Mouse (Mus musculus): ENCODE measurements around the gene Zfp503.
A peak's percentile ranks its signal among the peaks of the same experiment; 100 is the strongest.

Zfp503 gene

DNA sequence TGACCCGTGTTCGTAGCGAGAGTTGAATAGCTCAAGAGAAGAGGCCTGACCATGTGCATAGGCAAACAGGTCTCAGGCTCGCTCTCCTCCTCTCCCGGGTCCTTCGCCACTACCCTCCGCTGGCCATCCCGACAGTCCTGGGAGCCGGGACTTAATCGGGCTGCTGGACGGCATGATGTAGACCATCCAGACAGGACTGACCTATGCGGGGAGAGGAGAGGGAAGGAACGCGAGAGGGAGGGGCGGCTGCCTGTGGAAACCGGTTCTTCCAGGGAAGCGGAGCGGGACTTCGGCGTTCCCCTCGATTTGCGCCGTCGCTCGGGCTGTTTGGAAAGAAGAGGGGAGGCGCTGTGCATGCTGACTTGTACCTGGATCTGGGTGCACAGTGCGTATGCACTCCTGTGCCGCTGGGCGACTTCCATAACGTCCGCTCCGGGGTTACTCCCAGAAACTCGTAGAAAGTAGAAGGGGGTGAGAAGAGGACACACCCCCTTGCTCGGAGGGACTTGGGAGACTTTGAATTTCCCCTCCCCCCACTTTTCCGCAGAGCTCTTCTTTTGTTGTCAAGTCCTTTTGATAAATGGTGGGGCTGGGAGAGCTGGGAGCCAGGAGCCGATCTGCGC lies at the start of gene Zfp503:
Gene Zfp503 (minus strand): TSS at position 311 of the 623 bp plus-strand sequence.
- DNase-seq: peak; percentile 96

DNA sequence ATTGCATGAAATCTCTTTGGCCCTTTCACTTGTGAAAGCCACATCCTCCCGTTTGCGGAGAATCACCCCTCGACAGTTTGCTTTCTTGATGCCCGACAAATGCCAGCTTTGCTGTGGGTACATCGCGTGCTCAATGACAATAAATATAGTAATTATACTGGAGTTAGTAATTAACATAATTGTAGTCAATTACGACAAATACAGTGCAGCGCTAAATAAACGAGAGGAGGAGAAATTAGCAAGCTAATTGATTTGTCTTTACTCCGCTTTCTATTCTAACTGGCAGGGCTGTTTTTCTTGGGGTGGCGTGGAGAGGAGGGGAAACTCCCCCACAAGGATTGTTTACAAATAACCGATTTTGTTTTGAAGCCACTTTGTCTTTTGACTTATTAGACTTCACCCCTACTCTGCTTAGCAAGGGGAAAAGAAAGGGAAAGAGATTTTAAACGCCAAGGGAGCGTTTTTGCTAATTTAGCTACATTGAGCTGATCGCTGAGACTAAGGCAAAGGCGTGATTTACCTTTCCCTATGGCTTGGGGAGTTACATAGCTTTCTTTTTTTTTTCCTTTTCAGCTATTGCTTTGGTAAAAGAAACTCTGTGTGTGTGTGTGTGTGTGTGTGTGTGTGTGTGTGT lies 48.2 kb upstream of the Zfp503 start:
- DNase-seq: no peak

DNA sequence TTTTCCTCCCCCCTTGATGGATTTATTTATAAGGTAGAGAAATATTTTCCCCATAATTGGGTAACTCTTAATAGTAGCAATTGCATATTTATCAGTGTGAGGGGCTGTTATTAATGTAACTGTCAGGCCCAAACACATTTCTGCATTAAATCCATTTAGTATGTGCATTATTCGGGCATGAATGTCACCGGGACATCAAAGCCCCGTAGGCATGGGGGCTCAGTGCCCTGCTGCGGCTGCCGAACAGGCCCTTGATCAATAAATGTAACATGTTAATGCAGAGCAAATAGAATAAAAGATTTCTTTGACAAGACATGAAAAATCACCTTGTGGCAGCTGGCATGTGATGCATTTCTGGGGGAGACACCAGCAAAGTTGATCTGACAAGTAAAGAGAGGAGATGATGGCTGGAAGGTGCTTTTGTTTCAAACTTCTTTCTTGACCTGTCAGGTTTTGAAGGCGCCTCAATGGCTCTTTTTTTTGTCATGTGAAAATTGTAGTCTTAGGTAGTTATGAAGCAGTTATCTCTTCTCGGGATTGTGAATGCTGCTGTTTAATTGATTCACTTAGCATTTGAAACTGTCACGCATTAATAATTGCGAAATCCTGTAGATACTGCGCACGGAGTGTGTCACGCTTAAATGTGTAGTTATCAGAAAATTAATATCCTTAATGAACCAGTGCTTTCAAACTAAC lies 47.5 kb upstream of the Zfp503 start:
- no peak for DNase-seq

DNA sequence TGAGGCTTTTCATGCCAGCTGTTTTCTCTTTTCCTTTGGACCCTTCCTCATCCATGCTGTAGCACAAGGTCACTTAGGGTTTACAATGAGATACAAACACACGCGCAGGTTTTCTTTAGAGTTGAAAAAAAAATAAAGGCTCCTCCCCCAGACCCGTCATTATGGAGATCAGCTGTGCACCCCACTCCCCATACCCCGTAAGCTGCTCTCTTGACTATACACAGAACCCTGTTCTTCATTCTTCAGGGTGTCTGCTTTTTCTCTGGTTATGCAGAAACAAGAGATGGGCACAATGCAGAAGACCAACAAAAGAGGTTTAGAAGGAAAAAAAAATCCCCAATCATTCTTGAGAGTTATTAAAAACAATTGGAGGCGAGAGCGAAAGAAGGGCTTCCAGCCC lies 46.9 kb upstream of the Zfp503 start:
- DNase-seq: no peak

DNA sequence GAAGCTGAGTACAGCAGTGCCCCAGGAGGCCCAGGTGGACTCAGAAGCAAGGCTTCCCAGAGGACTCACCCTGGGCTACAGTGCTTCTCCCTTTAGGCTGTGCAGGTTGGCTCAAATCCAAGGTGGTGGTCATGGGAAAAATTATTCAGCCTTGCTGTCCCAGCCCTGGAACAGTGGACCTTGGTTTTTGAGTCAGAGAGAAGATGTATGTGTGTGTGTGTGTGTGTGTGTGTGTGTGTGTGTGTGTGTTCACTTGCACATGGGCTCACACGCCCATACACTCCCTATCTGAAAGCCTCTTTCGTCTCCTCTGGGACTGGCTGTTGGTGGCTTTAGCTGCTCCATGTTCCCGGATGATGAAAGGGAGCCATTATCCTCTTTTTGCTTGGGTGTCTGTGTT lies 46.5 kb upstream of the Zfp503 start:
- peak; percentile 92 for DNase-seq

DNA sequence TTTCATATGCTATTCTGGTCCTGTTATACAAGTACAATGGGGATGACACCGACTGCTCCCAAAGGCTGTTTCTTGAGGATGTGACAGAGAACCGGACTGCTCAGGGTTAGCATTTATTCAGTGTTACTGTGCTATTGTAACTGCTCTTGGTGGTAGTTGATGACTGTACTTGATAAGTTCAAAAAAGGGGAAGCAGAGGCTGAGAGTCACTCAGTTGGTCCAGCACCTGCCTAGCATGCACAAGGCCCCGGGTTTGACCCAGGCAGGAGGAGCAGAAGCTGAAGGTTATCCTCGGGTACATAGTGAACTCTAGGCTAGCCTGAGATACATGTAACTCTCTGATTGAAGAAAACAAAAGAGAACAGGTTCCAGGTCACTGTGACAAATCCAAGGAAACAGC lies 34.1 kb upstream of the Zfp503 start:
- DNase-seq: no peak

DNA sequence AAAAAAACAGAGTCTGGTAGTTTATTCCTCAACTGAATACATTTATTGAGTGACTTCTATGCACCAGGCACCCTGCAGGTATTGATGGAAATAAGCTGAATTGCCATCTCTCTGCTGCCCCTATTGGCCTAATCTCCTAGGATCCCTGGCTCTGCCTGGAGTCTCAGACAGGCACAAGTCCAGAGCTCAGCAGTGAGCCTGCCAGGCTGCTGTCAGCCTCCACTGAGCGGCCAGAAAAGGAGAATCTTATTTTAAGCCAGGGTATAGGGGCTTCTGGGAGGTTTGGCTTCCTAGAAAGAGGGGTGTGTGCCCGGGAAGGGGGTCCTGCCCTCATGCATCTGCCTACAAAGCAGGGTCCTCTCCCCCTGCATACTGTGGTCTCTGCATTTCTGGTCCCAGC lies 31.5 kb upstream of the Zfp503 start:
- peak; percentile 94 for DNase-seq

DNA sequence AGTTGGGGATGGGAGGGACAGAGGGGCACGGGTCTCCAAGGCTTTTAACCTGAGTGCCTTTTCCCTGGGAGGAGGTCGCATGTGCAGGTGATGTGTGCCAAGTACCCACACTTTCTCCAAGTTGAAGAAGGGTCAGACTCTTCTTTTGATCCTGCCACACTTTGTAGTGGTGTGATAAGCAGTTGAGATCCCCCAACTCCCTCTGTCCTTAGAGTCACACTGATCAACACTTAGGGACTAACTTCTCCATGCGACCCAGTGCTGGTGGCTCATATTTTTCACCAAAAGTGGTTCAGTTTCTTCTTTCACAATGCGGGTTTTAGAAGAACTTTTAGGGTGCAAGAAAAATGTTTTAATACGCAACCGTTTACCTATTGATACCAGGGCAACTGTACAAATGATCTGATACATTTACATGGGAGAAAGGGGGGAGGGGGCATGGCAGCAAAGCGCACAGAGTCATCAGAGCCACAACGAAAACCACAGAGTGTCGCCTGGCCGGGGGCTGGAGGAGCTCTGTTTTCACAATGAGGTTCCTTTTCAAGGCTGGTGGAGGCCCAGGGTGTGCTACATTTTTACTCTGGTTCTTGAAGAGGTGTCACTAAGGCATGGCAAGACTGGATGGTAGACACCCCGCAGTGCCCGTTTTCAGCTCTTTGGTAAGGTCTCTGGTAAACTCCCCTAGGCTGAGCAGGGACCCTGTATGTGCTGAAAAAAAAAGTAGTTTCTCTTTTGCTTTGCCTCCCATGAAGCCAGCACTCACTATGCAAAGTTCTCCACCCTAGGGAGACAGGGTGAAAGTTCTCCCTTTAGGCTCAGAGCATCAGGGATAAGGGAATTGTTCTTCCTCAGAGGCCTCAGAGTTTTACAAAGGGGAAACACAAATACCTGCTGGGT lies 30.8 kb upstream of the Zfp503 start:
- DNase-seq: peak; percentile 90

DNA sequence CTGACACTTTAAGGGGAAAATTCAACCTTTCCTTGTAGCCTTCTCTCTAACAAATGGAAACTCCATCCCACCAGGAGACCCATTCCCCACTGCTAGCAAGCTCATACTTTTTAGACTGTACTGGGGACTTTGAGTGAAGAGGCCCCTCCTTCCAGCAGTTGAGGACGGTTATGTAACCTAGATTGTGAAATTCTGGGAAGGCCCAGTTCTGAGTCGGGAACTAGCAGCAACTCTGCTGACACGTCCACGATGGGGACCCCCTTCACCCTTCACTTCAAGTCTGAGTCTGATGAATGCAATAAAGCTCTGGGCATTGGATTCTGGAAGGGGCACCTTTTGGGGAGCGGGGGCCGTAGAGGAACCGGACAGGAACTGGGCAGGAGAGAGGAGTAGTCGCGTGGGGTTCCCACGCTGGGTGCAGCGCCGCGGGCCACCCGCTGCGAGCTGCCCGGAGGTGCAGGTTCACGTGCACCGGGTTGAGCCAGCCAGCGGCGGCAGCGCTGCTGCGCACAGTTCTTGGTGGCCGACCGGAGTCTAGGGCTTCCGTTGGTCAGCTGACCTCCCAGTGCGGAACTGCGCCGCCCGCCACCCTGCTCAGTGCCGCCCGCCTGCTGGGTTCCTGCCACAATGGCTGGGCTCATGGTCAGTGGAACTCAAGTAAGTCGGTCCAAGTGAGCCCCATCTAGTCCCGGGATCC lies 30.0 kb upstream of the Zfp503 start, which contains the start of gene Lrmda:
Gene Lrmda (plus strand): TSS at position 461 of the 697 bp plus-strand sequence.
- peak; percentile 99 for DNase-seq

DNA sequence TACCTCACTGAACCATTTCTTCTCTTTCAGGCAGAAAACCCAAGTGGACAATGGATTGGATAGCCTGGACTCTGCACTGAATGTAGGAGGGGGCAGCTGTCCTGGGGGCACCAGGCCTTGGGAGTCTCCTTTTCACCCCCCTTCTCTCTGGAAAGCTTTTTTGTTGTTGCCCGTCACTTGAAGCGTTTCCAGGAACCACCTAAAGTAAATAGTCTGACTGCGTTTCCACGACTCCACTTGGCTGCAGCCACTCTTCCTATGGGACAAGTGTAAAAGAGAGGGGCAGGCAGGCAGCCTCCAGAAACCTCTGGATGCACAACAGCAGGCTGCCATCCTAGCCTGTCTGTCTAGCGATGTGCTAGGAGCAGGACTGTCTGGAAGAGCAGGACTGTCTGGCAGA lies 27.6 kb upstream of the Zfp503 start:
- DNase-seq: no peak

DNA sequence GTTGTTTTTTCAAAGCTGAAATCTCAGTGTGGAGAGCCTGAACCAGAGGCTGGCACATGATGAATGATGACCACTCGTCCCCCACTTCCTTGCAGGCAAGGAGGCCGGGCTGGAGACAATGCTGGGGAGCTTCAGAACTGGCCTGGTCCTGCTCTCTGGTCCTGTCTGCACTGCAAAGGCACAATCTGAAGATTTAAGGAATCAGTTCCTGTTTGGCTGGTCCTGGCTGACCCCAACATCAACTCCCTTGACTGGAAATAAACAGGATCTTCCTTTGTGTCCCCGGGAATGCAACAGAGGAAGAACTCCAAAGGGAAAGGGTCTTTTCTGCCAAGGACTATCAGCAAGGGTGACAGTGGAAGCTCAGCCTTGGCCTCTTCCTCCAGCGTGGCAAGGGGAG lies 25.4 kb upstream of the Zfp503 start:
- DNase-seq: peak; percentile 87

DNA sequence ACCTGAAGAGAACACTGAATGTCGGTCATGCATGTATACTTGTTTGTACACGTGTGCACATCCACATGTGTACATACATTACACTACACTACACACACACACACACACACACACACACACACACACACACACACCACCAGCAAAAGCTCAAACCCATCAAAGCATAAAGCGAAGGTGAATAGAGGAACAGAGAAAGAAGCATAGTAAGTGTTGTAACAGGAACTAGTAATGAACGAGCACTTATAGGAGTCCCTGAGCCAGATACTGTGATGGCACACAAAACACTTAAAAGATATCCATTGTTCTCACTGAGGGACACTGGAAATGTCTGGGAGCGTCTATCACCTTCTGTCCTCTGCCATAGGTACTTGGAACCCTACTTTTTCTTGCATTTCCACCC lies 24.9 kb upstream of the Zfp503 start:
- DNase-seq: no peak

DNA sequence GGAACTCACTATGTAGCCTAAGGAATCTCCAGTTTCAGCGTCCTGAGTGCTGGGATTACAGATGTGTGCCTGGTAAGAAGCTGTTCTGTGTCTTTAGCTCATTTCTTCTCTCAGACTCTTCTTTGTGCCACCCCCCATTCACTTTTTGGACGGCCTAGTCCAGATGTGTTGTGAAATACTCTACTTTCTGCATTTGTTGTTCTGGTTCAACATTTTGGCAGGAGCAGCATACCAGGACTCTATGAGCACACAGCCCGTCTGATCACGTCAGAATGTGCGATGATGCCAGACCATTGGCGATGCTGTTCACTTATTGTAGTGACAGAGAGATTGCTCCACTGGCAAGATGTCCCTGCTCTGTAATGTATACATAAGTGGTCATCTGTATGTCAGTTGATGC lies 17.6 kb upstream of the Zfp503 start:
- peak; percentile 92 for DNase-seq

DNA sequence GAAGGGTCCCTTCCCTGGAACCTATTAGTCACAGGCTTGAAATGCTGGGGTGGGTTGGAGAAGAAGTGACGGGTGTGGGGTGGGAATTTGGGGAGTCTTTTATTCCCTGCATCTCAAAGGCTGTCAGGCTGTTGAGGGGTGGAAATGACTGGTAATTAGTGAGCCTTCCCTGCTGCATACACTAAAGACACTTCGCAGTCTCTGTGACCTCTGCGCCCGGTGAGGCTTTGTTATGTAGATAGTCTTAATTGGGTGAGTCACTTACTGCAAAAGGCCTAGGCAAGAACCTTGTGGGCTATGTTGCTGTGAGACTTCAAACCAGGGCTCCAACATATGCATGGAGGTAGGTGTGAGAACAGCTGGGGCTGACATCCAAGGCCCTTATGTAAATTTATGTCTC lies 15.5 kb upstream of the Zfp503 start:
- peak; percentile 76 for DNase-seq

DNA sequence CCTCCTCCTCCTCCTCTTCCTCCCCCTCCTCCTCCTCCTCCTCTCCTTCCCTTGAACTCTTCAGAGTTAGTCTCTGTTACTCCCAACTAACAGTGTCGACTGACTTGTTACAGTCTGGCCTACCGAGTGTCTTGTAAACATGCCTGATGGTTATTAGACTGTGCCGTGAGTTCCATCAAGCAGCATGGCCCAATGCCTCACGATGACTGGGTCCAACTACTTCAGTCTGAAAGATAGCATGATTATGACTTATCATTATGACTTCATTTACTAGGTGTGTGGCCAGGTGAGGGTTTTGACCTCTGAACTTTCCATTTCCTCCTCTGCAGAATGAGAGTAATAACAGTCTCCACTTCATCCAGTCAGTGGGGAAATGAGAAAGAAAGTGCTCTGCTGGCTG lies 14.2 kb upstream of the Zfp503 start:
- no peak for DNase-seq

DNA sequence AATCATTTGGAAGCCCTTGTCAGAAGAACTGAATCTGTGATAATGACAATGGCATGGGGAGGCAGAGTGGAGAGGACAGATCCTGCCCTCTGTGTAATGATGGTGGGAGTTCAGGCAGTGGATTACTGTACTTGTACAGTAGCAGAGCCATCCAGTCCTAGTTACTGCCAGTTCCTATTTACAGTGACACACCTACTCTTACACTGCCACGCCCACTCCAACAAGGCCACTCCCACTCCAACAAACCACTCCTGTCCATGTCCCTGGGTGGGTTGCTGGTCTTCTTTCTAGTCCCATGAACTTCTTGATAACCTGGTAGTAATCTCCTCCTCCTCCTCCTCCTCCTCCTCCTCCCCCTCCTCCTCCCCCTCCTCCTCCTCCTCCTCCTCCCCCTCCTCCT lies 13.8 kb upstream of the Zfp503 start:
- DNase-seq: peak; percentile 67

DNA sequence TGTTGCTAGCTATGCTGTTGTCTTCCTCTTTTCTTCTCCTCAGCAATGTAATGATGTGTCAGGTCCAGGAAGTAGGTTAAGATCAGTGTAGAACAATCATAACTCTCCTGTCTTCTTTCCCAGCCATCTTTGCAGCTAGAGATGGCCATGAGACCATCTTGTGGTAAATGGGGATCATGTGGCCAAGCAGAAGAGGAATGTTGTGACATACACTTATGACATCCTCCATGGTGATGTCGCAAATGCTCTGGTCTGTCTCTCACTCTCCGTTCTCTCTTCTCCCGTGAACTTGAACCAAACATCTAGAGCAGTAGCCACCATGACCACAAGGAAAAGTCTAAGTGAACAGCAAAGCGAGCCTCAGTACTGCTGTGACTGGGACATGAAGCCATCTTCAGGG lies 10.2 kb upstream of the Zfp503 start:
- peak; percentile 15 for DNase-seq

DNA sequence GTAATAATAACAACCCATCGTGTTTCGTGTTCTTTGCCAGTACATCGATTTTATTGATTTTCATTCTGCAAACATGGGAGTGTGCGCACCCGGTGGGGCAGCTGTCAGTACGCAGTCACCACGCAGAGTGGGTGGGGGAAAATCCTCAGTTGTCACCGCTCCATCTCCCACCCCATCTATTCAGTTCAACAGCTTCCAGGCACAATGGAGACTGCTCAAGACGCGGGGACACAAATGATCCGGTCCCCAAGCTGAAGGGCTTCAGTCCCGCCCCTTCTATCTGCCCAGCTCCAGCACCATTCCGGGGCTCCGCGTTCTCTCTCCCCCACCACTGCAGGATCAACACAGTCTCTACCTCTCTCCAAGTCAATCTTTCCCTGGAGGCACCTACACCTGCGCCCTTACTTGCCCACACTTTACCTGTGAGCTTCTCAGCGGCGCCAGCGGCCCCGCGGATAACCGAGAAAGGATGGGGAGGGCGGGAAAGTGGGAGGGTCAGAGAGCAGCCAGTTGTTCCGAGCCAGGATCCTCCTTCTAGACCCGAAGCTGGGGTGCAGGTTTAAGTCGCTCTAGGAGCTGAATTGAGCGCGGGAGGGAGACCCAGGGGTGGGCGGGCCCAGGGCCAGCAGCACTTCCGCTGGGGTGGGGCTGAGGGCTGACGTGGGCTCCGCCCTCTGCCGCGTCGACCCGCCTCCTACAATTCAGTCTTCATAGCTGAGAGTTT lies 5.8 kb upstream of the Zfp503 start:
- peak; percentile 98 for DNase-seq

DNA sequence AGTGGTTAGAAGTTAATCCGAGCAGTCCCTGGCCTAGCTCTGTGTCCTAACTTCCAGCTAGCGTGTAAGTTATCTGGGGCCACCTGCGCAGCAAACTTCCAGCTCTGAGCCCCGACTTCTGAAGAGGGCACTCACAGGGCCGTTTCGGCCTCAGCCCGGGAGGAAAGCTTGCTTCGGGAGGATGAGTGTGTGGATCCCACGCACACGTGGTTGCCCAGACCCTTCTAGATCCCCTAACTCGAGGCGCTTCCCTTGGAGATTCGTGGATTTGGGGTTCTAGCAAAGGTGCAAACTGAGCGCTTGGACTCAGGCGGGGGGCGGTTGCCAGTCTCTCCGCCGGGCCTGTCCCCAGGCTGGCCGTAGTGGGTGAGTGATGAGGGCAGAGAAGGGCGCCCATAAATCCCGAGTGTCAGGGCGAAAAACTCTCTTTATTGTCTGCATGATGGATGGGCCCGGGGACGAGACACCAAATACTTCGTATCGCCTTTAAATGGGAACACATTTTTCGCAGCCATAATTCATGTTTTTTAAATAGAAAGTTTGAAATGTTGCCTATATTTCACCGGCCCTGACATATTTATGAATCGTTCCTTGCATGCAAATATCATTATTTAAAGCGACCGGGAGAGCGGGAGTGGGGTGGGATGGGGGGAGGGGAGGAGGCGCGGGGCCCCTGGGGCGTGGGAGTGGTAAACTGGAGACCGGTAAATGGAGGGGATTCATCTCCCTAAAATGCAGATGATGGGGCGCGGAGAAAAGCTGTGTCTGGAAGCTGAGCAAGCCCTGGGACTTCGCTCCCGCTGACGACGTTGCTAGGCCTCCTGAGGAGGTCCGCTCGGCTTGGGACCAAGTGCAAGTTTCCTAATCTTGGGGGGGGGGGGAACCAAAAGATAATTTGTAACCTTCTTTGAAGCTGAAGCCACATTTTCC lies 4.9 kb upstream of the Zfp503 start:
- peak; percentile 87 for DNase-seq

DNA sequence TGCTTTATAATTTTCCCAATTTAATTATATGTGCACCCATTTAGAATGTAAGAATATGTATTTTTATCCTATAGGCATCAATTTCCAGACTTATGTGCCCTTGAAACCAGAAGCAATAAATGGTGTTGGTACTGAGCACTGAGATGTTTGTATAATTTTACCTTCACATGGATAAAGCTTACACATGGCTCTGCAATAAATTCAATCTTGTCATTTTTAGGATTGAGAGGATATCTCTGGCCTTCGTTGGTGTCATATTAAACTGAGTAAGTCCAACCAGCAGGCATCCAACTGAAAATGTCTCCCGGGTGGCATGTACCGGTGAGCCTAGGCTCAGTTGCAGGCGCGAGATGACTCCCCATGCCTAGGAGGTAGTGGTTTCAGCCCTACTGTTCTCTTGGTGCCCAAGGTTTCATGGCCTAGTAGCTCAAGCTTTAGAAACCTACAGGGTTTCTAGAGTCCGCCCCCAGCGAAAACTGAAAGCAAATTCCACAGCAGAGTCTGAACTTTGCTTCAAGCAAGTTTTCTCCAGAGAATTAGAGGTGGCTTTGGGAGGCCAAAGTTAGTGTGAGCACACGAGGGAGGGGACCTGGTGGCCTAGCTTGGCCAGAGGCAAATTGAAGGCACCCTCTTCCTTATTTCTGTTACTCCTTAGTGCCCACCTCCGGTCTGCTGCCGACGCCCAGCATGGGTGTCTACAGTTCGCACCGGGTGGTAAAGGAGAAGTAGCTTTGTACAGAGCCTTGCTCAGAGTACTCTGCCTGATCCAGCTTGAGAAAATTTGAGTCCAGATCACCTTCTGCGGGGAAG lies 4.1 kb upstream of the Zfp503 start:
- DNase-seq: peak; percentile 92
